Mouse (Mus musculus): Measurements from ENCODE around the gene Trp53inp2. TPM values are rescaled to one million over a fixed set of nuclear protein-coding genes. Genes with fewer than 3 reads are reported as not detected.

Gene Trp53inp2
- polyA plus RNA-seq, 1 experiment = 100 TPM

DNA sequence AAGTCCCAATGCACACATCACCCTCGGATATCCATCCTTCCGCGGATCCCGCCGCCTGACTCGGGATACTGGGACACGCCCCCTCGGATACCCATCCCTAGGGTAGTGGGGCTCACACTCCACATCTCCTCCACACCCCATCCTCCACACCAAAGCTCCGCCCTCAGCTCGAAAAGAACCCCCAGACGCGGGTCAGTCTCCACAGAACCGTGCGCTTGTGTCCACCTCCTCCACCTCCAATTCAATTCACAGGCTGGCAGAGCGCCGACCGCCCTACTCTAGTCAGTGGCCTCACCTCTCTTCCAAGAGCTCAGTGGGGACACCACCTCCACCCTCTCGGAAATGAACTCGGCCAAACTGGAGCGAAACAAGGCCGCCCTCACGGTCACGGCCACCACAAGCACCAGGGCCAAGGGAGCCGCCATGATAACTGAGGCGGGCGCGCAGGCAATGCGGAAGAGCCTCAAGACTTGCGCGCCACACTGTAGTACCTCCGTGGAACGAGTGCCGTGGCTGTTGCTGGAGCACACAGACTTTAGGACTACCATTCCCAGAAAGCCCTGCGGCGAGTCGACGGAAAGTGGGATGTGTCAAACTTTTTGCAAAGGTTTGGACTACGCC lies 23.8 kb upstream of the Trp53inp2 start, which contains the start of gene Pigu:
TSS of gene Pigu (minus strand) at position 460 of the 621 bp plus-strand sequence.
- Histone ChIP-seq H3K27me3 (ENCODE audit: control insufficient read depth, insufficient read depth, insufficient read length) (no peaks in the 10 kb centered on the region), H3K4me2 (ENCODE audit: low read depth) (peak within 1 kb of the TSS; percentile 95), H3K79me2 (ENCODE audit: control insufficient read depth, insufficient read depth) (peaks cover 11% of the 10 kb centered on the region), H3K4me3 (peak within 1 kb of the TSS; percentile 73), H3ac (ENCODE audit: control insufficient read depth, insufficient read length) (no peak within 1 kb of the TSS), H3K36me3 (ENCODE audit: control insufficient read depth, insufficient read depth) (no peaks in the 10 kb centered on the region)
- TF ChIP-seq MYOD1 (IDR thresholded peaks at IDR 0.05; ENCODE audit: control insufficient read depth in 1 of 3, insufficient read length in 2 of 3, low read depth in 2 of 3) (no peak), CEBPB (IDR thresholded peaks at IDR 0.05; ENCODE audit: insufficient read depth, poor library complexity, severe bottlenecking) (no peak), USF1 (IDR thresholded peaks at IDR 0.05; ENCODE audit: low read depth) (no peak), SRF (IDR thresholded peaks at IDR 0.05; ENCODE audit: control insufficient read depth, insufficient read length, low read depth) (no peak), POLR2A (IDR thresholded peaks at IDR 0.05; ENCODE audit: insufficient read length, low read depth) (peak; percentile 82), POLR2AphosphoS2 (IDR thresholded peaks at IDR 0.05; ENCODE audit: insufficient read length, low read depth) (peak; percentile 45), MAX (IDR thresholded peaks at IDR 0.05; ENCODE audit: low read depth) (no peak)

DNA sequence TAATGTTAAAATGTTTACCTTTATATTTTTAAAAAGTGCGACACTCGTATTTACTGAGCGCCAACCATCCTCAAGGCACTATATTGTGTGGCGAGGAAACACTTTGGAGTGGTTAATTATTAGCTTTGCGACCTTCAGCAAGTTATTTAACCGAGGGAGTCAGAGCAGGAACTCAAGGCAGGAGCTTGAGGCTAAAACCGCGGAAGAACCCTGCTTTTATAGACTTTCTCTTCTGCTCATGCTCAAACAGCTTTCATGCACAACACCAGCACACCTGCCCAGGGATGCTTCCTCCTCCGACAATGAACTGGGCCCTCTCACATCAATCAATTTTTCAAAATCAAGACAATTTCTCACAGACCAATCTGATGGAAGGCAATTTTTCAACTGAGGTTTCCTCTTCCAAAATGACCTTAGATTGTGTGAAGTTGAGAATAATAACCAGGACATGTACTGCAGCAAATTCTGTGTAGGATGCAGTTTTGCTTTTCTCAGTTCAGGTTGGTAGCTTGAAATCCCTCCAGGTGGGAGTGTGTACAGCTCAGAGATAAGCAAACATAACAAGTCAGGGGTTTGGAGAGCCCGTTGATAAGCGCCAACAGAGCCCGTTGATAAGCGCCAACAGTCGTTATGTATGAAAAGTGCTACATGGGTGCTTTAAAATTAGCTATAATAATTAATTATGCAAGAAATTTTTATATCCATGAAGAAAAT lies 23.0 kb upstream of the Trp53inp2 start:
- Histone ChIP-seq H3K36me3 (ENCODE audit: control insufficient read depth, insufficient read depth) (no peaks in the 10 kb centered on the region), H3K4me3 (peak overlapping the region; percentile 73), H3K79me2 (ENCODE audit: control insufficient read depth, insufficient read depth) (peaks cover 11% of the 10 kb centered on the region), H3ac (ENCODE audit: control insufficient read depth, insufficient read length) (no peak overlapping the region), H3K4me2 (ENCODE audit: low read depth) (peak overlapping the region; percentile 95), H3K27me3 (ENCODE audit: control insufficient read depth, insufficient read depth, insufficient read length) (no peaks in the 10 kb centered on the region)
- TF ChIP-seq CEBPB (IDR thresholded peaks at IDR 0.05; ENCODE audit: insufficient read depth, poor library complexity, severe bottlenecking) (no peak), E2F4 (IDR thresholded peaks at IDR 0.05; ENCODE audit: insufficient read depth) (no peak), REST (IDR thresholded peaks at IDR 0.05; ENCODE audit: insufficient read depth, insufficient read length) (no peak), TCF12 (IDR thresholded peaks at IDR 0.05; ENCODE audit: insufficient read depth, poor library complexity, severe bottlenecking) (no peak), SRF (IDR thresholded peaks at IDR 0.05; ENCODE audit: control insufficient read depth, insufficient read length, low read depth) (no peak), POLR2AphosphoS2 (IDR thresholded peaks at IDR 0.05; ENCODE audit: insufficient read length, low read depth) (no peak), USF1 (IDR thresholded peaks at IDR 0.05; ENCODE audit: low read depth) (no peak), POLR2A (IDR thresholded peaks at IDR 0.05; ENCODE audit: insufficient read length, low read depth) (no peak), MAX (IDR thresholded peaks at IDR 0.05; ENCODE audit: low read depth) (no peak), TCF3 (IDR thresholded peaks at IDR 0.05; ENCODE audit: insufficient read length, low read depth) (no peak), MYOG (IDR thresholded peaks at IDR 0.05; ENCODE audit: control insufficient read depth in 1 of 3, insufficient read depth in 1 of 3, insufficient read length in 2 of 3, low read depth in 2 of 3) (no peak), MYOD1 (IDR thresholded peaks at IDR 0.05; ENCODE audit: control insufficient read depth in 1 of 3, insufficient read length in 2 of 3, low read depth in 2 of 3) (no peak)

- no peak overlapping the region for H3K4me2 ChIP-seq (ENCODE audit: low read depth)
- H3K4me3 ChIP-seq = no peak overlapping the region
- no peaks in the 10 kb centered on the region for H3K36me3 ChIP-seq (ENCODE audit: control insufficient read depth, insufficient read depth)
- no peak overlapping the region for H3ac ChIP-seq (ENCODE audit: control insufficient read depth, insufficient read length)
- H3K27me3 ChIP-seq (ENCODE audit: control insufficient read depth, insufficient read depth, insufficient read length) = no peaks in the 10 kb centered on the region
- TF ChIP-seq MAX (IDR thresholded peaks at IDR 0.05; ENCODE audit: low read depth) (no peak), POLR2AphosphoS2 (IDR thresholded peaks at IDR 0.05; ENCODE audit: insufficient read length, low read depth) (no peak), E2F4 (IDR thresholded peaks at IDR 0.05; ENCODE audit: insufficient read depth) (no peak), TCF3 (IDR thresholded peaks at IDR 0.05; ENCODE audit: insufficient read length, low read depth) (no peak), CEBPB (IDR thresholded peaks at IDR 0.05; ENCODE audit: insufficient read depth, poor library complexity, severe bottlenecking) (no peak), MYOG (IDR thresholded peaks at IDR 0.05; ENCODE audit: control insufficient read depth in 1 of 3, insufficient read depth in 1 of 3, insufficient read length in 2 of 3, low read depth in 2 of 3) (no peak), REST (IDR thresholded peaks at IDR 0.05; ENCODE audit: insufficient read depth, insufficient read length) (no peak), TCF12 (IDR thresholded peaks at IDR 0.05; ENCODE audit: insufficient read depth, poor library complexity, severe bottlenecking) (no peak), SRF (IDR thresholded peaks at IDR 0.05; ENCODE audit: control insufficient read depth, insufficient read length, low read depth) (no peak), USF1 (IDR thresholded peaks at IDR 0.05; ENCODE audit: low read depth) (no peak), POLR2A (IDR thresholded peaks at IDR 0.05; ENCODE audit: insufficient read length, low read depth) (no peak), MYOD1 (IDR thresholded peaks at IDR 0.05; ENCODE audit: control insufficient read depth in 1 of 3, insufficient read length in 2 of 3, low read depth in 2 of 3) (no peak)
- no peaks in the 10 kb centered on the region for H3K79me2 ChIP-seq (ENCODE audit: control insufficient read depth, insufficient read depth)
These were observed 13.1 kb upstream of the Trp53inp2 start for GRCm38 (mm10) chr2:155367635-155368284.

- peak overlapping the region; percentile 51 for H3K4me2 ChIP-seq (ENCODE audit: low read depth)
- H3K36me3 ChIP-seq (ENCODE audit: control insufficient read depth, insufficient read depth) = no peaks in the 10 kb centered on the region
- no peak overlapping the region for H3ac ChIP-seq (ENCODE audit: control insufficient read depth, insufficient read length)
- H3K79me2 ChIP-seq (ENCODE audit: control insufficient read depth, insufficient read depth) = no peaks in the 10 kb centered on the region
- TF ChIP-seq TCF12 (IDR thresholded peaks at IDR 0.05; ENCODE audit: insufficient read depth, poor library complexity, severe bottlenecking) (no peak), REST (IDR thresholded peaks at IDR 0.05; ENCODE audit: insufficient read depth, insufficient read length) (no peak), USF1 (IDR thresholded peaks at IDR 0.05; ENCODE audit: low read depth) (no peak), TCF3 (IDR thresholded peaks at IDR 0.05; ENCODE audit: insufficient read length, low read depth) (no peak), CEBPB (IDR thresholded peaks at IDR 0.05; ENCODE audit: insufficient read depth, poor library complexity, severe bottlenecking) (no peak), MYOG (IDR thresholded peaks at IDR 0.05; ENCODE audit: control insufficient read depth in 1 of 3, insufficient read depth in 1 of 3, insufficient read length in 2 of 3, low read depth in 2 of 3) (no peak), POLR2A (IDR thresholded peaks at IDR 0.05; ENCODE audit: insufficient read length, low read depth) (no peak), MYOD1 (IDR thresholded peaks at IDR 0.05; ENCODE audit: control insufficient read depth in 1 of 3, insufficient read length in 2 of 3, low read depth in 2 of 3) (no peak), SRF (IDR thresholded peaks at IDR 0.05; ENCODE audit: control insufficient read depth, insufficient read length, low read depth) (no peak), POLR2AphosphoS2 (IDR thresholded peaks at IDR 0.05; ENCODE audit: insufficient read length, low read depth) (no peak), E2F4 (IDR thresholded peaks at IDR 0.05; ENCODE audit: insufficient read depth) (no peak)
- H3K4me3 ChIP-seq = no peak overlapping the region
- no peaks in the 10 kb centered on the region for H3K27me3 ChIP-seq (ENCODE audit: control insufficient read depth, insufficient read depth, insufficient read length)
These were observed 11.5 kb upstream of the Trp53inp2 start for GRCm38 (mm10) chr2:155369333-155369883.
